Mouse (Mus musculus) midbrain, embryonic 12.5 days (tissue): ENCODE measurements around the gene Kbtbd12. TPM values are rescaled to one million over a fixed set of nuclear protein-coding genes. Genes with fewer than 3 reads are reported as not detected.

ENCODE experiments used
- ATAC-seq: fragments of 200-750 bp; cut with Nextera tagmentation; 2 replicates; pipeline ENCODE4 v1.8.0; 2017; ENCODE audit warnings: low read depth, moderate TSS enrichment, moderate library complexity; ENCODE audit not compliant: low FRiP score
- H3K27ac ChIP-seq: fragments of 300-500 bp; sonication (generic); replicated peaks from 2 replicates; pipeline ENCODE4 v1.5.1; 2016; ENCODE audit warnings: mild to moderate bottlenecking
- H3K27me3 ChIP-seq: fragments of 300-500 bp; sonication (generic); 2 replicates; pipeline ENCODE4 v1.6.1; 2016; ENCODE audit warnings: mild to moderate bottlenecking
- H3K36me3 ChIP-seq: fragments of 300-500 bp; sonication (generic); 2 replicates; pipeline ENCODE4 v1.6.1; 2016
- H3K4me1 ChIP-seq: fragments of 300-500 bp; sonication (generic); 2 replicates; pipeline ENCODE4 v1.6.1; 2016
- H3K4me2 ChIP-seq: fragments of 300-500 bp; sonication (generic); replicated peaks from 2 replicates; pipeline ENCODE4 v1.6.1; 2016; ENCODE audit warnings: mild to moderate bottlenecking, moderate library complexity
- H3K4me3 ChIP-seq: fragments of 300-500 bp; sonication (generic); 2 replicates; pipeline ENCODE4 v1.5.1; 2016; ENCODE audit warnings: mild to moderate bottlenecking
- H3K9ac ChIP-seq: fragments of 300-500 bp; sonication (generic); replicated peaks from 2 replicates; pipeline ENCODE4 v1.6.1; 2016; ENCODE audit warnings: mild to moderate bottlenecking, moderate library complexity
- H3K9me3 ChIP-seq: fragments of 300-500 bp; sonication (generic); 2 replicates; pipeline ENCODE4 v1.6.1; 2016; ENCODE audit warnings: mild to moderate bottlenecking
- WGBS: fragments of 180-500 bp; shearing (Covaris S2); methylation state at CpG from one replicate; pipeline ENCODE4 v1.1.7; 2016; 5-methylcytosine and 5-hydroxymethylcytosine counted together
- polyA plus RNA-seq: library from polyadenylated mRNA; unstranded; fragments of >200 nt; fragmentation: Nextera tagmentation; extraction: Ambion mirVana; gene quantifications from 2 replicates; pipeline ENCODE4 v1.2.1, GENCODE M21; 2016

The Kbtbd12 gene
- polyA plus RNA-seq, 1 experiment from 2014 or later: not detected

DNA sequence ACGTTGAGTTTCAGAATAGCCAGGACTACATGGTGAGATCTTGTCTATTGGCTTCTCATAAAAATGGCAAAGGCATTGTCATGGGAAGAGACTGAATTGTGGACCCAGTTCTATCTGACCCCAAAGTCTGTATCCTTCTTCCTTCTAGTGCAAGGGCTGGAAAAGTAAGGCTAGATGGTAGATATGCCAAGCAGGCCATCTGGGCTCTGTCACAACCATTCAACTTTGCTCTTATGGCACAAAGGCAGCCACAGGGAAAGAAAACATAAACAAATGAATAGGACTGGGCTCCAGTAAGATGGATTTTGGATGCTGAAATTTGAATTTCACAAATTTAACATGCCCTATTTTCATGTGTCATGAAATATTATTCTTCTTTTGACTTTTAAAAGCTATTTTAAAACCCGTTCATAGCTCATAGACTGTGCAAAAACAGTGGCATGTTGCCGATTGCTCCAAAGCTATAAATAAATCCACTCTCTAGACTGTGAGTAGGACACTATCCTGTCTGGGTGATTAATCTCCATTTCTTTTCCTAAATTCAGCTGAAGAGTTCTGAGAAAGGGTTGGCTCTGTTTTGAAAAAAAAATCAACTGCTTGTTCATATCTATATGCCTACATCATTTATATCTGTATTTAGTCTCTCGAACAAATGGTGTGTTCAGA is 15.8 kb downstream of the Kbtbd12 start:
- H3K9ac ChIP-seq: no peak overlapping the region
- H3K36me3 ChIP-seq: no peaks in the 10 kb centered on the region
- no peak overlapping the region for H3K4me2 ChIP-seq
- H3K9me3 ChIP-seq: no peaks in the 10 kb centered on the region
- WGBS: 85% methylated on average over 4 of the region's 4 CpGs
- H3K27ac ChIP-seq: no peak overlapping the region
- H3K4me1 ChIP-seq: peaks cover 9% of the 10 kb centered on the region
- no peak overlapping the region for H3K4me3 ChIP-seq
- ATAC-seq: no peak
- H3K27me3 ChIP-seq: 0 out of 2 replicates have a peak, but pooled peaks cover 8% of the 10 kb centered on the region

DNA sequence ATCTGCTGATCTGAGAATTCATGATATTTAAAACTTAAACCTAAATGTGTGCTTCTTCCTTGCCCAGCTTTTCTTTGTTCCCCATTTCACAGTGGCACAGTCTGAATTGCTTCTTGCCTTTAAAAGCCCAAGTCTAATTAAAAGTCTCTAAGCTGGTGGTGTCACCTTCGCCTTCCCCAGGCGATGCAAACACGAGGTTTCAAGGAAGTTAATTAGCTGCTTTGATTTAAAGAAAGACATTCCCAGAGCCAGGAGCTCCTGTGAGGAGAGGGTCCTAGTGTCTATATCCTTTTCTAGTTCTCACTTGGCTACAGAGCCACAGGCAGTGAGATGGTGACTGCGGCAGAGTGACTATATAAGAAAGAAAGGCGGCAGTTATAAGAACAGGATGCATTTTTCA is 18.2 kb downstream of the Kbtbd12 start:
- Histone ChIP-seq H3K9ac (no peak overlapping the region), H3K27ac (no peak overlapping the region), H3K27me3 (no peaks in the 10 kb centered on the region), H3K4me3 (no peak overlapping the region), H3K36me3 (no peaks in the 10 kb centered on the region), H3K4me2 (no peak overlapping the region), H3K4me1 (peaks cover 4% of the 10 kb centered on the region; the same call in 1 of the 2 replicates), H3K9me3 (no peaks in the 10 kb centered on the region)
- 37% methylated on average over 5 of the region's 5 CpGs for WGBS
- no peak for ATAC-seq

DNA sequence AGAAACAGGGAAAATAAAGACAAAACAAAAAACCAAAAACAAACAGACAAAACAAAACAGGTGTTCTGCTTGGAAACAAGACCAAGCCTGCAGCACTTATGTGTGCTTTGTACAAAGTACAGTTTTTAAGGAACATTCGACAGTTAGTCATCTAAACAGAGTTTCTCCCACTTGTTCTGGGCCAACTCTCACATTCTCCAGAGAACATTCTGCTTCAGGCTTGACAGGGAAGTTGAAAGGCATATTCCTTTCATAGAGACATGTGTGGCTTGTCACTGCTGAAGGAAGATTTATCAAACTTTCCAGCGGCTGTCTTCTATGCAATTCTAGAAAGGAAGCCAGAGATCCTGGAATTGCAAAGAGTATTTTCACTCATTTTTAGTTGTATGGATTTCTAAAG is 22.4 kb downstream of the Kbtbd12 start:
- ATAC-seq: no peak
- H3K27ac ChIP-seq: no peak overlapping the region
- H3K4me2 ChIP-seq: no peak overlapping the region
- WGBS: 79% methylated on average over 2 of the region's 2 CpGs
- no peaks in the 10 kb centered on the region for H3K27me3 ChIP-seq
- no peak overlapping the region for H3K4me3 ChIP-seq
- H3K36me3 ChIP-seq: no peaks in the 10 kb centered on the region
- peaks cover 4% of the 10 kb centered on the region; the same call in 1 of the 2 replicates for H3K4me1 ChIP-seq
- H3K9me3 ChIP-seq: no peaks in the 10 kb centered on the region
- H3K9ac ChIP-seq: no peak overlapping the region

- ATAC-seq: no peak
- no peaks in the 10 kb centered on the region for H3K9me3 ChIP-seq
- no peaks in the 10 kb centered on the region; the same call in 1 of the 2 replicates for H3K27me3 ChIP-seq
- H3K36me3 ChIP-seq: no peaks in the 10 kb centered on the region
- H3K4me2 ChIP-seq: no peak overlapping the region
- no peaks in the 10 kb centered on the region for H3K4me1 ChIP-seq
- H3K9ac ChIP-seq: no peak overlapping the region
- H3K4me3 ChIP-seq: no peak overlapping the region
- WGBS: 73% methylated on average over 2 of the region's 2 CpGs
- H3K27ac ChIP-seq: no peak overlapping the region
Measured at GRCm38 (mm10) chr6:88606417-88606816, 31.3 kb downstream of the Kbtbd12 start.

DNA sequence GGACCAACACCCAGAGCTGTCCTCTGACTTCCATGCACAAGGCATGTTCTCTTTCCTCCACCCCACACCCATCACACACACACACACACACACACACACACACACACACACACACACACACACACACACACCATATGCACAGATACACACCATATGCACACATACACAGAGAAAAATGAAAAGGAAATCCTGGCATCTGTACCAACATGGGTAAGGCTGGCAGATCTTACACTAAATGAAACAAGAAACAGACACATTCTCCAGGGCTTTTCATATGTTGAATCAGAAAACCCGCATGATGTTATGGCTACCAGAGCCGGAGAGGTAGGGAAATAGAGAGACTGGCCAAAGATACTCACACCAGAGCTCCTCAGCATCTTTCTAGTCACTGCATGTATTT is 32.0 kb downstream of the Kbtbd12 start:
- ATAC-seq: no peak
- WGBS: 87% methylated on average over 2 of the region's 2 CpGs
- Histone ChIP-seq H3K36me3 (no peaks in the 10 kb centered on the region), H3K4me3 (no peak overlapping the region), H3K27ac (no peak overlapping the region), H3K9ac (no peak overlapping the region), H3K27me3 (no peaks in the 10 kb centered on the region; the same call in 1 of the 2 replicates), H3K9me3 (no peaks in the 10 kb centered on the region), H3K4me1 (no peaks in the 10 kb centered on the region), H3K4me2 (no peak overlapping the region)

DNA sequence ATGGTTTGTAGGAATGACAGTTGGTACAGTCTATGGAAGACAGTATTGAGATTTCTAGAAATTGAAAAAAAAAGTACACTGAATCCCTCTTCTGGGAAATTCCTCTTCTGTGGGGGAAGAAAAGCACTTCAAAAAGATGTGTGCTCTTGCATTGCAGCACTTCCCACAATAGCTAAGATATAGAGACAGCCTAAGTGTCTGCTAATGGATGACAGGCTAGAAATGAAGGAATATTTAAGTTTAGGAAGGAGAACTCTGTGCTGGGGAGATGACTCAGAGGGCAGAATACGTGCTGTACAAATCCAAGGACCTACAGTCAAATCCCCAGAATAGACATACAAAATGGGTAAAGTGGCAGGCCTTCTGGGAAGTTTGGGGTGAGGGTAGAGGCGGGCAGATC is 32.5 kb downstream of the Kbtbd12 start:
- Histone ChIP-seq H3K4me3 (no peak overlapping the region), H3K4me2 (no peak overlapping the region), H3K27ac (no peak overlapping the region), H3K36me3 (no peaks in the 10 kb centered on the region), H3K27me3 (no peaks in the 10 kb centered on the region; the same call in 1 of the 2 replicates), H3K9ac (no peak overlapping the region), H3K4me1 (no peaks in the 10 kb centered on the region), H3K9me3 (no peaks in the 10 kb centered on the region)
- WGBS: 90% methylated on average over 2 of the region's 2 CpGs
- no peak for ATAC-seq

DNA sequence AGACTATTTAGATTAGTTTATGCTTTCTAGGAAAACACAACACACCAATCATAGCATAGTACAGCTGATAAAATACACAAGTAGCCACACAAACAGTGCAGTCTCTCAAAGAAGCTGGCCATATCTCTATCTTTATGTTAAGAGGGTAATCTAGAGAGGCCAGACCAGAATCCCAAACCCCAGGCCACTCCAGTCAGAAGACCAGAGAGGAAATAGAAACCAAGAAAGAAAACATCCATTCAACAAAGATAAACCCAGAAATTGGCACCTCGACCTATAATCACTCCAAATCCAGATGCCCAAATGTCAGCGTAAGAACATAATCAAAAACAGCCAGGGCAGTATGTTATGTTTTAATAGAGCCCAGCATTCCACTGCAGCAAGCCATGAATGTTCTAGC is 41.6 kb downstream of the Kbtbd12 start:
- Histone ChIP-seq H3K27ac (no peak overlapping the region), H3K4me1 (no peaks in the 10 kb centered on the region), H3K4me3 (no peak overlapping the region), H3K27me3 (no peaks in the 10 kb centered on the region), H3K36me3 (no peaks in the 10 kb centered on the region), H3K4me2 (no peak overlapping the region), H3K9ac (no peak overlapping the region), H3K9me3 (no peaks in the 10 kb centered on the region)
- WGBS: 92% methylated on average over 2 of the region's 2 CpGs
- ATAC-seq: no peak

DNA sequence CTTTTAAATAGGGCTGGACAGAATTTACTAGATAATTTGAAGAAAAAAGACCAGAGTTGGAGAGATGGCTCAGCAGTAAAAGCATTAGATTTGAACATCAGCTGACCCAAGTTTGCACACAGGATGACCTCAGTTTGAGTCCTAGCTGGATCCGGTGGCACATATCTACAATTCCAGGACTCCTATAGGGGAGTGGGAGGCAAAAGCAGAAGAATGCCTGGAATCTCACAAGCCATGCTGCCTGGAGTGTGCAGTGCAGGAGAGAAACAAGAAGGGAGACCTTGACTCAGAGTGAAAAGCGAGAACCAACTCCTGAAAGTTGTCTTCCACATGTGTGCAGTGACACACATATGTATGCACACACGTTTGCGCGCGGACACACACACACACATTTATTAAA is 45.4 kb downstream of the Kbtbd12 start:
- H3K4me3 ChIP-seq: no peak overlapping the region
- no peaks in the 10 kb centered on the region for H3K4me1 ChIP-seq
- ATAC-seq: no peak
- no peaks in the 10 kb centered on the region for H3K27me3 ChIP-seq
- no peak overlapping the region for H3K9ac ChIP-seq
- H3K36me3 ChIP-seq: no peaks in the 10 kb centered on the region
- WGBS: 85% methylated on average over 6 of the region's 6 CpGs
- no peak overlapping the region for H3K27ac ChIP-seq
- H3K9me3 ChIP-seq: no peaks in the 10 kb centered on the region
- H3K4me2 ChIP-seq: no peak overlapping the region

DNA sequence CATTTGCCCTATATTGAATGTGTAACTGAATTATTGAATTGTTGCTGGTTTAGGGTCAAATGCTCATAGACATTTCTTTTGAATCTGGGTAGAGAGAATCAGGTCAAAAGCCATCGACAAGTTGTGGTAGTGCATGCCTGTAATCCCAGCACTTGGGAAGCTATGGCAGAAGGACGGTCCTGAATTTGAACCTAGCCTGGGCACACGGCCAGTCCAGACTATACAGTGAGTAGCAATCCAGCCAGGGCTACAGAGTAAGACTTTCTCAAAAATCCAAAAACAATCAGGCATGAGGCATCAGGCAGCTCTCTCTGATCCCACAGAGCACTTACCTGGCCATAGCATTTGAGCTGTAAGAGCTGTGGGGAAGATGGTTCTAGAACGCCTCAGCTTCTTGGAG is 47.5 kb downstream of the Kbtbd12 start:
- Histone ChIP-seq H3K27ac (no peak overlapping the region), H3K9me3 (no peaks in the 10 kb centered on the region), H3K4me3 (no peak overlapping the region), H3K4me2 (no peak overlapping the region), H3K9ac (no peak overlapping the region), H3K4me1 (no peaks in the 10 kb centered on the region), H3K36me3 (no peaks in the 10 kb centered on the region), H3K27me3 (no peaks in the 10 kb centered on the region)
- ATAC-seq: no peak
- 92% methylated on average over 4 of the region's 4 CpGs for WGBS

DNA sequence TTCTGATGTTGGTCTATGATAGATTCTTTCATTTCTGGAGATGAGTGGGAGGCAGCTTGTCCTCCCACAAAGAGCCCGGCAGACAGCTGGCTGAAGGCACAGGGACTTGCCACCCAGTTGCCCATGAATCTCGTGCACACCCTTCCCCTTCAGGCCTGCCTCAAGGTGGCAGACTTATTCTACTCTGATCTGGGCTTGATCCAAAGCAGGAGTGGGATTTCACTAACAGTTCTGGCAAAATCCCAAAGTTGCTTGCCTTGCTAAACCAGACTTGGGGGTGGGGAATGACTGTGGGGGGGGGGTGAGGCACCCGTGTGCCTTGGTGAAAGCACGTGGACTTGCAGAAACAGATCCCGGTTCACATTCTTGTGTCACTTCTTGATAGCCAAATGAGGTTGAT is 48.2 kb downstream of the Kbtbd12 start:
- H3K36me3 ChIP-seq: no peaks in the 10 kb centered on the region
- H3K27me3 ChIP-seq: no peaks in the 10 kb centered on the region
- no peak overlapping the region for H3K27ac ChIP-seq
- 30% methylated on average over 5 of the region's 5 CpGs for WGBS
- H3K4me3 ChIP-seq: no peak overlapping the region
- H3K4me2 ChIP-seq: no peak overlapping the region
- no peaks in the 10 kb centered on the region for H3K9me3 ChIP-seq
- H3K9ac ChIP-seq: no peak overlapping the region
- no peaks in the 10 kb centered on the region for H3K4me1 ChIP-seq
- no peak for ATAC-seq

- Histone ChIP-seq H3K4me3 (no peak overlapping the region), H3K36me3 (no peaks in the 10 kb centered on the region), H3K9ac (no peak overlapping the region), H3K4me1 (no peaks in the 10 kb centered on the region), H3K27ac (no peak overlapping the region), H3K4me2 (no peak overlapping the region), H3K27me3 (no peaks in the 10 kb centered on the region), H3K9me3 (no peaks in the 10 kb centered on the region)
- WGBS: 82% methylated on average over 7 of the region's 7 CpGs
- ATAC-seq: no peak
Measured at GRCm38 (mm10) chr6:88588581-88589256, 49.0 kb downstream of the Kbtbd12 start.

GRCm38 (mm10) chr6:88587091-88587490 is 50.7 kb downstream of the Kbtbd12 start:
- H3K27ac ChIP-seq: no peak overlapping the region
- no peak overlapping the region for H3K4me3 ChIP-seq
- WGBS: 77% methylated on average over 3 of the region's 3 CpGs
- no peaks in the 10 kb centered on the region for H3K36me3 ChIP-seq
- no peaks in the 10 kb centered on the region for H3K4me1 ChIP-seq
- no peak overlapping the region for H3K4me2 ChIP-seq
- no peak for ATAC-seq
- no peak overlapping the region for H3K9ac ChIP-seq
- no peaks in the 10 kb centered on the region for H3K27me3 ChIP-seq
- H3K9me3 ChIP-seq: no peaks in the 10 kb centered on the region
